Mouse (Mus musculus) G1E (cell line): ENCODE results near the gene Zmynd11. TPM values are rescaled to one million over a fixed set of nuclear protein-coding genes. Genes with fewer than 3 reads are reported as not detected.

ENCODE experiments used
- ATAC-seq: 2 replicates; pipeline ENCODE4 v1.8.0; 2016; ENCODE audit warnings: mild to moderate bottlenecking; ENCODE audit not compliant: insufficient number of reproducible peaks, poor library complexity, low FRiP score, severe bottlenecking; ENCODE audit errors: extremely low read depth
- DNase-seq: peaks from one replicate; pipeline ENCODE4 v3.0.0; 2012; ENCODE audit warnings: low spot score
- H3K27me3 ChIP-seq: 2 replicates; pipeline ENCODE4 v1.6.1; 2012; ENCODE audit warnings: mild to moderate bottlenecking, low read length, inconsistent platforms; ENCODE audit not compliant: insufficient read depth
- H3K36me3 ChIP-seq: replicated peaks from 2 replicates; pipeline ENCODE3; 2012; ENCODE audit warnings: mild to moderate bottlenecking, inconsistent platforms
- H3K4me1 ChIP-seq: 2 replicates; pipeline ENCODE4 v1.6.1; 2012; ENCODE audit warnings: low read depth, low read length, inconsistent platforms, mixed read lengths; ENCODE audit not compliant: insufficient read depth
- H3K4me3 ChIP-seq: 2 replicates; pipeline ENCODE4 v1.5.1; 2012; ENCODE audit warnings: low read depth, mild to moderate bottlenecking, inconsistent platforms, low read length, moderate library complexity, mixed read lengths
- H3K9me3 ChIP-seq: replicated peaks from 2 replicates; pipeline ENCODE4 v1.6.1; 2012; ENCODE audit warnings: inconsistent platforms
- CTCF ChIP-seq: IDR thresholded peaks from 2 replicates; pipeline ENCODE4 v1.5.1; 2012; ENCODE audit warnings: low read depth, low read length, inconsistent platforms, mixed read lengths
- GATA1 ChIP-seq: IDR thresholded peaks from 2 replicates; pipeline ENCODE4 v1.6.1; 2012; ENCODE audit warnings: borderline replicate concordance, low read length, inconsistent platforms, mixed read lengths
- GATA2 ChIP-seq: IDR thresholded peaks from 2 replicates; pipeline ENCODE4 v1.6.1; 2012; ENCODE audit warnings: low read depth, low read length, inconsistent platforms, borderline replicate concordance
- POLR2AphosphoS5 ChIP-seq: IDR thresholded peaks from 2 replicates; pipeline ENCODE4 v1.6.1; 2012; ENCODE audit warnings: low read depth, low read length, inconsistent platforms; ENCODE audit not compliant: insufficient replicate concordance
- TAL1 ChIP-seq: conservative IDR thresholded peaks from 2 replicates; pipeline ENCODE4 v1.6.1; 2012; ENCODE audit warnings: low read depth, low read length, inconsistent platforms, mixed read lengths
- polyA plus RNA-seq: library from polyadenylated mRNA; stranded (reverse); fragments of >175 nt; gene quantifications from 2 replicates; pipeline ENCODE4 v1.2.3, GENCODE M21; 2012
- total RNA-seq, 2 experiments: library from RNA; stranded (forward) in 1 of 2; stranded (reverse) in 1 of 2; fragments of 200-1000 nt in 1 of 2; fragments of >200 nt in 1 of 2; fragmentation: Nextera tagmentation in 1 of 2; gene quantifications; 2 replicates each; pipeline ENCODE4 v1.2.3; 2014 to 2017

The Zmynd11 gene
- total and polyA plus RNA-seq, 3 experiments, result 23.8 to 90.0 (median 76.9) TPM

DNA sequence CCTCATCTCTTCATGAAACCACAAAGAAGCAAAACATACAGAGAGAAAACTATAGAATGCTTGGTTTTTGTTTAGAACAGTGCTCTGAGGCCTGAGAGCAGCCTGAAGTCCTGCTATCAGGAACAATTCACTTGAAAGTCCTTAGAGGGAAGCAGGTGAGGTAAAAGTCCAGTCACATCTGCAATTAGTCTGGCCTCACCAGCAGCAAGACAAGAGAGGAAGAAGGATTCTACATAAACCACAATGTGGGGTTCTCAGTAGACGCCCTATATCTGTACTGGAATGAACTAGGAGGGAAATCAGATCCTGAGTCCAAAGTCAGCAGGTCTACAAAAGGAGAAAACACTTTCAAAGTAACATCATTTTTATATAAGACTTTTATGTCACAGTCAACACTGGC is 49.9 kb downstream of the Zmynd11 start:
- DNase-seq (no peak), ATAC-seq (no peak)
- H3K36me3 ChIP-seq, result peaks cover 35% of the 10 kb centered on the region
- no peak for TF ChIP-seq GATA2
- no peak for TF ChIP-seq TAL1
- no peak for TF ChIP-seq GATA1
- TF ChIP-seq POLR2AphosphoS5, result no peak
- TF ChIP-seq CTCF, result no peak
- H3K27me3 ChIP-seq, result no peaks in the 10 kb centered on the region
- no peaks in the 10 kb centered on the region for H3K9me3 ChIP-seq
- H3K4me1 ChIP-seq, result peaks cover 5% of the 10 kb centered on the region
- no peak overlapping the region for H3K4me3 ChIP-seq

DNA sequence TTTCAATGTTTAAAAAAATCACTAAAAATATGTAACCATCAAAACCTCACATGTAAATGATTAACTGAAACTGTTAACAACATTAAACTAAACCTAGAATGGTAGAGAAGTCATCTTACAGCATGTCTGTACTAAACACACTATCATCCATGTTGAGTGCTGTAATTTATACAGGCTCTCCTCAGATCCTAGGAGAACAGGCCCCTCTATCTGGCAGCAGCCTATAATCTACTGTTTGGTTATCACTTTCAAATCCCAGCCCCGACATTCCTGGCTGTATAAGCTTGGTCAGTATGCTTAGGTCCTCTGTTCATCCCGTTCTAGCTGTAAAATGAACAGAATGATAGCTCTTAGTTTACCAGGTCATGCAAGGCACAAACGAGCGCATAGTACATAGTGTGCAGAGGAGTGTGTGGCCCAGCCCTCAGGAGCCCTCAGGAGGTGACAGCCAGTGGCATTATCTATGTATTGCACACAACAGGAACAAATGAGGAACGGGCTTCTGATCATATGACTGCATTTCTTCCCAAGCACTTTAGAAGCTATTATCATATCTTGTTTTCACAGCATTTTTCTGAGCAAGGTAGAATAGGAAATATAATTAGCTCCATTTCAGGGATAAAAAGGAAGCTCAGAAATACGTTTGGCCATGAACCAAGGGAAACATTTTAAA is 51.5 kb downstream of the Zmynd11 start:
- ATAC-seq, result no peak
- DNase-seq, result no peak
- H3K27me3 ChIP-seq, result no peaks in the 10 kb centered on the region
- H3K9me3 ChIP-seq, result no peaks in the 10 kb centered on the region
- no peak overlapping the region for H3K4me3 ChIP-seq
- H3K36me3 ChIP-seq, result peaks cover 41% of the 10 kb centered on the region
- H3K4me1 ChIP-seq, result peaks cover 5% of the 10 kb centered on the region
- no peak for TF ChIP-seq TAL1
- no peak for TF ChIP-seq POLR2AphosphoS5
- no peak for TF ChIP-seq CTCF
- no peak for TF ChIP-seq GATA2
- TF ChIP-seq GATA1, result no peak

DNA sequence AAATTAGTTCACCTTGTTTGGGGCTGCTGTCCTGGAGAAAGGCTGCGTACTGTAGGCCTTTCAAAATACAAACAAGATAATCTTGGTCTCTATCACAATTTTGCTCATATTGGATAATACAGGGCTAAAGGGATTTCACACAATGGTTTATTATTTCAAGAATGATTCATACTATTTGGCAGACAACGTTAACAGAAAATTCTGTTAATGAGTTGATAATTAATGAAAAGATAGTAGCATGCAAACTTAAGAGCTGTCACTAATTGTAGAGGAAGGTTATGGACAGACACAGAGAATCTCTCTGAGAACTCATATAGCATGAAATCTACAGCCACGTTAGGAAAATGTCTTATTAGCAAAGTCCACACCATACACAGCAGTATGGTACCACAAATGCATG is 52.2 kb downstream of the Zmynd11 start:
- DNase-seq, result no peak
- H3K4me3 ChIP-seq, result no peak overlapping the region
- TF ChIP-seq TAL1 (no peak), CTCF (no peak), GATA1 (no peak), POLR2AphosphoS5 (no peak), GATA2 (no peak)
- no peaks in the 10 kb centered on the region for H3K9me3 ChIP-seq
- H3K27me3 ChIP-seq, result no peaks in the 10 kb centered on the region
- no peak for ATAC-seq
- peaks cover 41% of the 10 kb centered on the region for H3K36me3 ChIP-seq
- H3K4me1 ChIP-seq, result peaks cover 5% of the 10 kb centered on the region

DNA sequence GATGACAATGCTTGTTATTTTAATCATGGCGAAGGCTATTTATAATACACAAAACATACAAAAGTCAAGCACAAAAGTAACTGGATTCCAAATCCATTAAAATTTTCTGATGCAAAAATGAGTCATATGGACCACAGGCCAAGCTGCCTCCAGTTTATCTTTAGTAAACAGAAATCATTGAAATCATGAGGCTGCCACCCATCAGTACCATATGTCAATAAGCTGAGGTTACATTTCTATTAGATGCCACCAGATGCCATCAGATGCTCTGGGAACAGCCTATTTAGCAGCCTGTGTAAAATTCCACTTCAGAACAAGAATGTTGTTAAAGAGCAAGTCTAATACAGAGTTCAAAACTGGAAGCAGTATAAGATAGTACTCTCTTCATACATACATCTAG is 52.7 kb downstream of the Zmynd11 start:
- TF ChIP-seq POLR2AphosphoS5, result no peak
- TF ChIP-seq CTCF, result no peak
- TF ChIP-seq GATA1, result no peak
- no peak for TF ChIP-seq GATA2
- no peak for TF ChIP-seq TAL1
- Histone ChIP-seq H3K4me3 (no peak overlapping the region), H3K4me1 (peaks cover 5% of the 10 kb centered on the region), H3K9me3 (no peaks in the 10 kb centered on the region), H3K27me3 (no peaks in the 10 kb centered on the region), H3K36me3 (peaks cover 41% of the 10 kb centered on the region)
- ATAC-seq (no peak), DNase-seq (no peak)

DNA sequence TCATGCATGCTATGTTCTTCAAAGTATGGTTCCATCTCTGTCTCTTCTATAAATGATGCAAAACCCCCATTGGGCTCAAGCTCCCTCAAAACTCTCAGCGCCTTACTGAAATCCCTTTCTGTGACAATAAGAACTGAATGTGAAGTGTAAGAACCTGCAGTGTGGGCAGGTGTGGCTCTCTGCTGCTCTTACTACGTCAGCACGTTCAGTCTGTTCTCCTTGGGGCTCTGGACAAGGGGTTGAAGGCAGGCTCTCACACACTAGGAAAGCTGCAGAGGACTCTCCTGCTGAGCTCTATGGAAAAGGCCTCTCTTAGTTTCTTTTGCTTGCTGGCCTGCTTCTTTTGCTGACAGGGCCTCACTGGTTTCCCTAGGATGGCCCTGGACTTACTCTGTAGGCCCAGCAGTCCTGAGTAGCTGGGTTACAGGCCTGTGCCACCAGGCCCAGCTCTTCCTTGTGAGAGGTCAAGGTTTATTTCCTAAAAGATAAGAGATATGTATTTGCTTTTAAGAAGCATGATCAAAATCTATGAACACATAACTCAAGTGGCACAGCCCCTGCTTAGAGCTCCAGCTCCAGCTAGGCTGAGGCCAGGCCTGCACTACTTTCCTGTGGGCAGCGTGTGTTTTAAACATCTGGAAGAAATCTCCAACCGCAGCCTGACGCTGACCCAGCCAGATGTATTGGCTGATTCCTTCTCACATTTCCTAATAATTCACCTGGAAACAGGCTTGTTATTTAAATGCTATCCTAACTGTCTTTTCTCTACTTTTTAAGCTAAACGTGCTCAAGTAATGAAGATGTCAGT is 56.5 kb downstream of the Zmynd11 start:
- Histone ChIP-seq H3K4me1 (peaks cover 3% of the 10 kb centered on the region), H3K9me3 (no peaks in the 10 kb centered on the region), H3K4me3 (no peak overlapping the region), H3K36me3 (peaks cover 47% of the 10 kb centered on the region), H3K27me3 (no peaks in the 10 kb centered on the region)
- DNase-seq, result no peak
- TF ChIP-seq TAL1 (no peak), POLR2AphosphoS5 (no peak), GATA2 (no peak), GATA1 (no peak), CTCF (no peak)
- no peak for ATAC-seq

DNA sequence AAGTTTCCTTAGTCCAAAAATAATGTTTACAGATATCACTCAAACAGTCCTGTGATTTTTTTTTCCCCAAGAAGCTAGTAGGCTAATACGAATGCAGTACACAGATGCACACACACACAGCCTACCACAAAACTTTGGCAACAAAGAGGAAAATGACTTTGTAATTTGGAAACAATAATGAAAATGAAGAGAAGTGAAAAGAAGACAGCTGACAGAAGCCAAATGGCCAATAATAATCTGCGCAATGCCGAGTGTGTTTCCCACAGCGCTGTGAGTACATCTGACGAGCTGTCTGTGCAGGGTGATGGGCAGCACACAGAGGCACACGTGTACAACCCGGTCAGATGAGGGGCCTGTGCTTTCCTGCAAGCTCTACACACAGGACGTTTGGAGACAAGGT is 58.4 kb downstream of the Zmynd11 start:
- no peak for DNase-seq
- H3K36me3 ChIP-seq, result peaks cover 60% of the 10 kb centered on the region
- no peak overlapping the region for H3K4me3 ChIP-seq
- no peaks in the 10 kb centered on the region for H3K4me1 ChIP-seq
- ATAC-seq, result no peak
- H3K27me3 ChIP-seq, result no peaks in the 10 kb centered on the region
- no peaks in the 10 kb centered on the region for H3K9me3 ChIP-seq
- TF ChIP-seq GATA2 (no peak), CTCF (no peak), TAL1 (no peak), POLR2AphosphoS5 (no peak), GATA1 (no peak)
